Mouse (Mus musculus) liver, adult 2 months (tissue): Measurements from ENCODE around the gene Hdac1.

ENCODE experiments used
- CTCF ChIP-seq: fragments of 200-500 bp; IDR thresholded peaks from 2 replicates; pipeline ENCODE4 v1.5.1; 2011; ENCODE audit warnings: low read depth, low read length, control low read depth
- POLR2A ChIP-seq: fragments of 200-500 bp; IDR thresholded peaks from 2 replicates; pipeline ENCODE4 v1.6.1; 2011; ENCODE audit warnings: low read length, control low read depth; ENCODE audit not compliant: insufficient read depth; ENCODE audit errors: extremely low read depth

DNA sequence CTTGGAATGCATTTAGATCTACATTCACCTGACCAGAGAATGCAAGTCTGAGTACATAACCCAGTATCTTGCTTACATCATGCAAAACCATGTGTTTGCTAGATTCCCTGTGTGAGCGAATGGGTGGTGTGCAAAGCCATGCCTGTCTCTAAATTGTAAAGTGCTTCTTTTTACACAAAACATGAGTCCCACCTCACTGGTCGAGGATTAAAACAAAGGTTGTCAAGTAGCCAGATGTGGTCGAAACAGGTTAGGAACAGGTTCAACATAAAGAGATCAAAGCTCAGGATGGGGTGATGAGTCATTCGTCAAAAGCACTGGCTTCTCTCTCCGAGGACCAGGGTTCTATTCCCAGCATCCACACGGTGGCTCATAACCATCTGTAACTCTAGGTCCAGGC, 22.6 kb upstream of the Hdac1 start:
- no peak for TF ChIP-seq CTCF
- no peak for TF ChIP-seq POLR2A
